Mouse (Mus musculus): ENCODE measurements around the gene Ankdd1b. TPM values are rescaled to one million over a fixed set of nuclear protein-coding genes. Genes with fewer than 3 reads are reported as not detected.

Gene Ankdd1b
- total RNA-seq, 2 experiments from 2014 or later: not detected

DNA sequence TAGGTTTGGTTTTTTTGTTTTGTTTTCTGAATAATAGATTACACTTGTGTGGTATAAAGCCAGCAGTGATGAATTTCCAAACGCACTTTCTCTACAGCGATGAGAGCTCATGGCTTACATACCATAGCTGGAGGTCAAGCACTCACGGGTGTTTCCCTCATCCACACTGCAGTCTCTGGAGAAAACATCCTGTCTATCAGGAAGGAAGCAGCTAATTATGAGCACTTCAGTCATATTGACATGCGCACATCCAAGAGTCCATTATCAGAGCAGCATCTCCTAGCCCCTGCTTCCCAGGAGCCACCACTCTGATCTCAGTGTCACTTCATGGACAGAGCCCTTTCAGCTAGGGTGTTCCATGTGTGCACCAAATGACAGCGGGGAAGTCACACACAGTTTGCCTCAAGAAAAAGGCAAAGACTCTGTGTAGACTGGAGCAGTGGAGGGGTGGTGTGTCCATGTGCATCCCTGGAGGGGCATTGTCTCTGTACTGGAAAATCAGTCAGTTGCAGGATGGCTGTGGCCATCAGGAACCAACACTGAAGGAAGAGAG, 53.7 kb downstream of the Ankdd1b start:
- ATAC-seq (replicated peaks; ENCODE audit: poor library complexity, severe bottlenecking): no peak

DNA sequence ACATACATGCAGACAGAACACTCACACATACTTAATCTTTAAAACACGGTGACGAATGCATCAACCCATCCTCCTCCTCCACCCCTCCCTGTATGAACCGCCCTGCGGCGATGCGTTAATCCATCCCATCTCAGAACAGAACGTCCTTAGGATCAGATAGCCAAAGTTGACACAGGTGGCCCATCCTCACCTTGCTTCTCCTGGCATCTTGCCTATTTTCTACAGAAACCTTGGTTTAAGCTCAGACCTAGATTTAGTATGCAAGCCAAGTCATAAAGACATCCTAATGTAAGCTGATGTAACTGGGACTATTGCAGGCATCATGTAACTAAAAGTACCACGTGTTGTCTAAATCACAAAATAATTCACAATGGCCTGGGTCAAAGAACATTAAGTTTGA, 54.6 kb downstream of the Ankdd1b start:
- ATAC-seq (replicated peaks; ENCODE audit: poor library complexity, severe bottlenecking): no peak

DNA sequence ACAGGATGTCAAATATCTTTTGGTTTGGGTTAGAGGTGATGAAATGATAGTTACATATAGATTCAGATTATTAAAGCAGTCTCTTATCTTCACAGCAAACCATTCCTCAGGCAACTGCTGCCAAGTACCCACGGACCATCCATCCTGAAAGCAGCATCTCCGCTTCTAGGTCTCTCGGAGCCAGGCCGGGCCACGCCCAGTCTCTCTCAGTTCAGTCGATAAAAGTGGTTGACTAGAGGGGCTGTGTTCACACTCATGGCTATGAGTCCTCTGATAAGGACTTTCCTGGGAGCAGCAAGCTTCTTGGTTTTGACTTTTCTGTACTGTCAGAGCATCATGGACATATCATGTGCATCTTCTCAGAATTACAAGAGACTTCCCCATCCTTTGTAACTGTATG, 56.6 kb downstream of the Ankdd1b start:
- ATAC-seq (replicated peaks; ENCODE audit: poor library complexity, severe bottlenecking): no peak

DNA sequence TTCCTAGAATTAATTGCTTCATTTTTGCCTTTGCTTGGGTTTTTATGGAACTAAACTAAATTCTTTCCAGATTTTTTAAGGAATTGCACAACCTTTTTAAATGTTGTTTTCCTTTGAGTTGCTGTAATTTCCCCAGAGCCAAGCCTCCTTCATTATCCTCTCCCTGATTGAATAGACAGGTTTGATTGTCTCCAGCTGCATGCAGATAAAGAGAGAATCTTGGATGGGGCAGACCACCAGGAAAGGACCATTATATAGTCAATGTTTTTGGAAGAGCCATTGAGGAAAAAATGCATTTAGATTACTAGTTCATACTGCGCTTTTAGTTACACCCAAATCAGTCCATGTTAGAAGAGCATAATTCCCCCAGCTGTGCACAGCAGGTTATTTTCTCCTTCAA, 62.2 kb downstream of the Ankdd1b start:
- ATAC-seq (replicated peaks; ENCODE audit: poor library complexity, severe bottlenecking): no peak

DNA sequence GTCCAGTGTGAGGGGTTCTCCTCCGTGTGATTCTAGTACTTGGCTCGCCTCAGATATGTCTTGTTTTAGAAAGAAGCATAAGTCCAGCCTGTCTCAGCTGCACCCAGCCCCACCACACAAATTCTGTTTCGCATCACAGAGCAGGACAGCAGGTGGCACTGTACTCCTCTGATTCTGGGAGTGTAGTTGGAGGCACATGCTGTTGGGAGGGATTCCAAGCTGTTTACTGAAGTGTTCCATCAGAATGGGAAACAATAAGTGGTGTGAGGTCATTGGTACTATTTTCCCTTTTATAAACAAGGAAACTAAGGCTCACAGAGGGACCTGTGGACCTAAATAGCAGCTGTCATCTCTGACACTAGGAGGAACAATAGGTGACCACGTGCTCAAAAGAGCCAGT, 64.0 kb downstream of the Ankdd1b start:
- ATAC-seq (replicated peaks; ENCODE audit: poor library complexity, severe bottlenecking): no peak

DNA sequence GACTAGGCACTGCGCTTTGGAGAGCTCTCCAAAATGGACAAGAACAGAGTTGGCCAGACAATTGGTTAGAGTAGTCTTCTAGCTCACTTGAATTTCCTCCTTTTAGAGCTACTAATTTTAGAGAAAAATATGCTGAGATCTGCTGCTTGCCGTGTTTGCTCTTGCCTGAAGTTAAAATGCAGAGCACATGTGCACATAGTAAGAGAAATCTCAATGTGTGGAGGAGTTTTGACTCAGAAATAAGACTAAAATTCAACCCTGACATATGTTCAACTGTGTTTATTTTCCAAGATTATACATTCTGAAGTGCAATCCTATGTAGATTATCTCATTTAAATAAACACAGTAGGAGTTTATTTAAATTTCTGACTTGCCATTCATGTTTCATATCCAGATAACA, 65.5 kb downstream of the Ankdd1b start:
- ATAC-seq (replicated peaks; ENCODE audit: poor library complexity, severe bottlenecking): no peak

DNA sequence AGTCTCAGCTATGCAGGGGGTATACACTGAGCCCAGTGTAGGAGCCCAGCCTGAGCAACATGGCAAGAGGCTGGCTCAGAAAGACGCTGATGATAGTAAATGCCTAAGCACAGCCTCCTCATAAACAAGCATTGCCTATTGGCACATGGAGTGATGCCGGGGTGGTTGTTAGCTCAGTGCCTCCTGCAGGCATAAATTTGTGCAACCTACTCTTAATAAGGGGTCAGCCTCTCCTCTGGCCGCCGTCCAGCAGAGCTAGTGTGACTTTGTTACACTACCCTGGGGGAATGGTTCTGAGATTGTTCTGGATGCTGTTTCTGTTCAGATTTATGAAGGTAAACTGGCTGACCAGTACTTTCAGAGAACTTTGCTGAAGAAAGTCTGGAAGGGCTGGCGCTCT, 69.7 kb downstream of the Ankdd1b start:
- no peak for ATAC-seq (replicated peaks; ENCODE audit: poor library complexity, severe bottlenecking)

DNA sequence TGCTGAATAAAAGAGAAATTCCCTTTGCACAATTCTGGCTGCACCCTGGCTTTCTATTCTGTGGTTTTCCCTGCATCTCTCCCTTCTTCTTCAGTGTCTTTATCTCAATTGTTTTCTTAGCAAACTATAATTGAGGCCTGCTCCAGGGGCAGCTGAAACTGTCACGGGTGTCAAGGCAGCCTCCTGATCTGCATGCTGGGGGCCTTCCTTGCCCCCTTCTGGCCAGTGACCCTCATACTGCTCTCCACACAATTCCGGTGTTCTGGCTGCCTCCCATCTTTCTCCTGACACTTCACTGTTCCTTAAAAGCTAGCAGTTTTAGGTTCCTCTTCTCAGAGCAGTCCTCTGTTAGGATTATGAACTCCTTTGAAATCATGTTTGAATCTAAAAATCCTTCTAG, 81.7 kb downstream of the Ankdd1b start:
- 0 out of 2 replicates have a peak, but pooled peaks have one; percentile 22 for ATAC-seq (replicated peaks; ENCODE audit: poor library complexity, severe bottlenecking)

DNA sequence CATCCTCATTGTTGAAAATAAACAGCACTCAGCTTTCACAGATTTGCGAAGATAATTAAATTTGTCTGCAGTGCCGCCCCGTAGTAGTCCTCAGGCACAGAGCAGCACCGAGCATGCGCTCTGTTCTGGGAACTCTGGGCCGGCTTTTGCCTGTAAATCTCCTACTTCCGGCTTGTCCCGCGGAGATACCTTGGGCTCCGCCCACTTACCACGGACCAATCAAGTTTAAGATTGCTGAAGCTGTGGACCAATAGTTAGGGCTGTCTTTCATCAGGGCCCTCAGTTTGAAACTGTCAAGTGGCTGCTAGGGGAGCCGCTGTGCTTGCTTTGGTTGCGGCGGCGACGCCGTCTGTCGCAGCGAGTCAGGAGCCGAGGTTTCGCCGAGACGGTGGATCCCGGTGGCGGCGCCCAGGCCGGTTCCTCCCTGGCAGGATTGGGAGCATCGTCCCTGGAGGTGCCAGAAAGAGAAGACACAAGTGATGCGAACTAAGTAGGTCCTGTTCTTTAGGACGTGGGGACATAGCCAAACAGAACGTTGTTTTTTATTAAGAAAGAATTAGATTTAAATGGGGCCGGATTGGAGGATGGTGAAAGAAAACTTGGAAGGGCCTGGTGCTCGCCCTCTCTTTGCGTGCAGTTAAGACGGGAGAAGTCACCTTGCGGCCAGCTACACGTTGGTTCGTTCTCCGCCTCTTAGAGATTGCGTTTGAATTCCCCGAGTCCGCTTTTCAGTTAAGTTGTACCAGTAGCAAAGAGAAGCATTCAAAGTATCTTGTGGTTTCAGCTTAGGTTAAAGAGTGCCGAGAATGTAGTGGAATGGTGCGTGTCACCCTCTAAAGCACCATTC, 82.7 kb downstream of the Ankdd1b start, which contains the start of gene Poc5:
Poc5 (plus strand) TSS at position 253 of the 847 bp plus-strand sequence.
- ATAC-seq (replicated peaks; ENCODE audit: poor library complexity, severe bottlenecking): peak; percentile 98

DNA sequence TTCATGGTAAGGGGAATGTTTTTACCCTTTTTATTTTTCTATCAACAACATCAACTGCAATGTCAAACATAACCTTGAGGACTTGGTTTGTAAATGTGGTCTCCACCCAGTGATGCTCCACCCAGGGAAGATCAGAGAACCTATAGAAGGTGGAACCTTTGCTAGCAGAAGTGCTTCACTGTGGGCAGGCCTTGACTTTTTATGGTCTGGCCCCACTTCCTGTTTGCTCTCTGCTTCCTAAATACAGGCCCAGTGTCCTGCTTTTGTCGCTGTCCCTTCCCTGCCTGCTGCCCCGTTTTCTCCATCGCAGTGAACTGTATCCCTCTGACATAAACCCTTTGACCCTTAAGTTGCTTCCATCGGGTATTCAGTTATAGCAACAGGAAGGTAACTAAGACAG, 93.1 kb downstream of the Ankdd1b start:
- ATAC-seq (replicated peaks; ENCODE audit: poor library complexity, severe bottlenecking): peak; percentile 37; the same call in 1 of the 2 replicates

DNA sequence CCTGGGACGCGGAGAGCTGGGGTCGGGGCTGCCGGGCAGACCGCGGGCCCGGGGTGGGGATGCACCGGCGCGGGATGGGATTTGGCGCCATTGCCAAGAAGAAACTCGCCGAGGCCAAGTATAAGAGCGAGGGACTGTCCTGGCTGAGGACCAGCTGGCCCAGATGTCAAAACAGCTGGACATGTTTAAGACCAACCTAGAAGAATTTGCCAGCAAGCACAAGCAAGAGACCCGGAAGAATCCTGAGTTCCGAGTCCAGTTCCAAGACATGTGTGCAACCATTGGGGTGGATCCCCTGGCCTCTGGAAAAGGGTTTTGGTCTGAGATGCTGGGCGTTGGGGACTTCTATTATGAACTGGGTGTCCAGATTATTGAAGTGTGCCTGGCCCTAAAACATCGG, 94.1 kb downstream of the Ankdd1b start:
- no peak for ATAC-seq (replicated peaks; ENCODE audit: poor library complexity, severe bottlenecking)

DNA sequence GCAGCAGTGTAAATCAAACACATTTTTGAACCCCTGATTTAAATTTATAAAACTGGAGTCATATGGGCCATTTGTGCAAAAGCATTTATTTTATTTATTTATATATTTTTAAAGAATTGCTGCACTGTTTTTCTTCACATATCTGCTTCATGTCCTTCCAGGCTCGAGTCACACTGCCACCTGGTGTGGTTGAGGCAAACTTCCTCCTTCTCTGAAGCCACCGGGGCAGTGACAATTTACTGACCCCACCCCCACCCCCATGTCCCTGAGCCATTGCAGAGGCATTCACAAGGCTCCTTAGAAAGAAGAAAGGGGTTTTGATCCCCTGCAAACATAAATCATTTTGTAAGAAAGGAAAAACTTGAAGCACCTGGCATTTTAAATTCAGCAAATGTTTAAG, 95.5 kb downstream of the Ankdd1b start:
- ATAC-seq (replicated peaks; ENCODE audit: poor library complexity, severe bottlenecking): peak; percentile 83

Other genes with a start within 250 kb of the Ankdd1b start
- 9.1 and 18.5 TPM in 2 replicates for gene Poc5, start 82.9 kb downstream of the Ankdd1b start, total RNA-seq (2014; fragmentation: Nextera tagmentation)
- 14.1 and 21.1 TPM in 2 replicates for gene Poc5, start 82.9 kb downstream of the Ankdd1b start, total RNA-seq (2017)
- not detected in 2 replicates for gene Gm17622, start 19.5 kb upstream of the Ankdd1b start, total RNA-seq (2014; fragmentation: Nextera tagmentation)
- not detected in 2 replicates for gene Gm17622, start 19.5 kb upstream of the Ankdd1b start, total RNA-seq (2017)
- 11.5 and 15.2 TPM in 2 replicates for gene Polk, start 71.4 kb upstream of the Ankdd1b start, total RNA-seq (2014; fragmentation: Nextera tagmentation)
- 9.9 and 13.3 TPM in 2 replicates for gene Polk, start 71.4 kb upstream of the Ankdd1b start, total RNA-seq (2017)
- 30.6 and 31.5 TPM in 2 replicates for gene Col4a3bp, start 71.4 kb upstream of the Ankdd1b start, total RNA-seq (2014; fragmentation: Nextera tagmentation)
- 37.2 and 54.6 TPM in 2 replicates for gene Col4a3bp, start 71.4 kb upstream of the Ankdd1b start, total RNA-seq (2017)
- 50.1 and 53.2 TPM in 2 replicates for gene Hmgcr, start 199.7 kb upstream of the Ankdd1b start, total RNA-seq (2014; fragmentation: Nextera tagmentation)
- 36.8 and 43.4 TPM in 2 replicates for gene Hmgcr, start 199.7 kb upstream of the Ankdd1b start, total RNA-seq (2017)